Mouse (Mus musculus) stomach, embryonic 14.5 days (tissue): Measurements from ENCODE around the gene Tmem161a. TPM values are rescaled to one million over a fixed set of nuclear protein-coding genes. Genes with fewer than 3 reads are reported as not detected.

Experiments
- ATAC-seq: fragments of 200-750 bp; cut with Nextera tagmentation; 2 replicates; pipeline ENCODE4 v1.8.0; 2017; ENCODE audit warnings: low read depth, moderate TSS enrichment; ENCODE audit not compliant: insufficient number of reproducible peaks, insufficient read depth, low FRiP score
- H3K27ac ChIP-seq: fragments of 300-500 bp; sonication (generic); 2 replicates; pipeline ENCODE4 v1.5.1; 2014; ENCODE audit warnings: mild to moderate bottlenecking, low read length, moderate library complexity, mixed read lengths
- H3K27me3 ChIP-seq: fragments of 300-500 bp; sonication (generic); 2 replicates; pipeline ENCODE4 v1.6.1; 2014; ENCODE audit warnings: low read length, control low read depth, mixed read lengths; ENCODE audit not compliant: control insufficient read depth, insufficient read depth
- H3K36me3 ChIP-seq: fragments of 300-500 bp; sonication (generic); 2 replicates; pipeline ENCODE4 v1.6.1; 2014; ENCODE audit warnings: mild to moderate bottlenecking, control low read depth, low read length, moderate library complexity, mixed read lengths; ENCODE audit not compliant: control insufficient read depth, insufficient read depth
- H3K4me1 ChIP-seq: fragments of 300-500 bp; sonication (generic); 2 replicates; pipeline ENCODE4 v1.6.1; 2014; ENCODE audit warnings: low read length, control low read depth, mixed read lengths; ENCODE audit not compliant: control insufficient read depth, insufficient read depth
- H3K4me2 ChIP-seq: fragments of 300-500 bp; sonication (generic); replicated peaks from 2 replicates; pipeline ENCODE4 v1.6.1; 2014; ENCODE audit warnings: low read depth, low read length, control low read depth
- H3K4me3 ChIP-seq: fragments of 300-500 bp; sonication (generic); 2 replicates; pipeline ENCODE4 v1.5.1; 2014; ENCODE audit warnings: low read depth, low read length, control low read depth
- H3K9ac ChIP-seq: fragments of 300-500 bp; sonication (generic); replicated peaks from 2 replicates; pipeline ENCODE4 v1.6.1; 2014; ENCODE audit warnings: low read depth, mild to moderate bottlenecking, control low read depth, low read length, moderate library complexity, mixed read lengths
- H3K9me3 ChIP-seq: fragments of 300-500 bp; sonication (generic); 2 replicates; pipeline ENCODE4 v1.6.1; 2016; ENCODE audit warnings: low read depth, low read length, control low read depth; ENCODE audit not compliant: control insufficient read depth
- WGBS: fragments of 180-500 bp; shearing (Covaris S2); extraction: QIAGEN DNeasy Blood & Tissue Kit; methylation state at CpG from one replicate; pipeline ENCODE4 v1.1.7; 2014; 5-methylcytosine and 5-hydroxymethylcytosine counted together
- polyA plus RNA-seq: library from polyadenylated mRNA; unstranded; fragments of >200 nt; fragmentation: Nextera tagmentation; extraction: Ambion mirVana; gene quantifications from 2 replicates; pipeline ENCODE4 v1.2.1, GENCODE M21; 2014

Gene Tmem161a
- 45.3 and 49.4 TPM in 2 replicates for polyA plus RNA-seq

- no peaks in the 10 kb centered on the region for H3K27me3 ChIP-seq
- ATAC-seq = peak; percentile 97
- no peaks in the 10 kb centered on the region for H3K9me3 ChIP-seq
- H3K9ac ChIP-seq = peak within 1 kb of the TSS; percentile 69
- no peaks in the 10 kb centered on the region for H3K36me3 ChIP-seq
- peak within 1 kb of the TSS; percentile 33; the same call in 1 of the 2 replicates for H3K27ac ChIP-seq
- peak within 1 kb of the TSS; percentile 54 for H3K4me2 ChIP-seq
- peaks cover 7% of the 10 kb centered on the region for H3K4me1 ChIP-seq
- 3% methylated on average over 27 of the region's 27 CpGs for WGBS
- peak within 1 kb of the TSS; percentile 68 for H3K4me3 ChIP-seq
Observed at GRCm38 (mm10) chr8:70172043-70172681, at the start of gene Tmem161a. TSS of gene Tmem161a (plus strand) at chr8:70172356.

GRCm38 (mm10) chr8:70122863-70123262 lies 49.3 kb upstream of the Tmem161a start:
- H3K36me3 ChIP-seq = no peaks in the 10 kb centered on the region
- H3K27ac ChIP-seq = no peak overlapping the region
- no peaks in the 10 kb centered on the region for H3K4me1 ChIP-seq
- H3K9me3 ChIP-seq = no peaks in the 10 kb centered on the region
- peaks cover 12% of the 10 kb centered on the region for H3K27me3 ChIP-seq
- no peak for ATAC-seq
- 48% methylated on average over 2 of the region's 2 CpGs for WGBS
- no peak overlapping the region for H3K9ac ChIP-seq
- H3K4me3 ChIP-seq = no peak overlapping the region
- no peak overlapping the region for H3K4me2 ChIP-seq

- whole genome bisulfite sequencing = 63% methylated on average over 8 of the region's 8 CpGs
- no peak overlapping the region for H3K4me2 ChIP-seq
- no peaks in the 10 kb centered on the region for H3K36me3 ChIP-seq
- H3K27me3 ChIP-seq = no peaks in the 10 kb centered on the region
- no peaks in the 10 kb centered on the region for H3K9me3 ChIP-seq
- no peak overlapping the region for H3K27ac ChIP-seq
- no peak overlapping the region for H3K4me3 ChIP-seq
- H3K9ac ChIP-seq = no peak overlapping the region
- ATAC-seq = no peak
- no peaks in the 10 kb centered on the region for H3K4me1 ChIP-seq
Observed at GRCm38 (mm10) chr8:70124992-70125391, 47.2 kb upstream of the Tmem161a start.

GRCm38 (mm10) chr8:70128435-70128834 lies 43.7 kb upstream of the Tmem161a start:
- Histone ChIP-seq H3K4me2 (no peak overlapping the region), H3K4me1 (no peaks in the 10 kb centered on the region), H3K4me3 (no peak overlapping the region), H3K36me3 (peaks cover 3% of the 10 kb centered on the region; the same call in 1 of the 2 replicates), H3K27ac (no peak overlapping the region), H3K9ac (no peak overlapping the region), H3K9me3 (no peaks in the 10 kb centered on the region), H3K27me3 (no peaks in the 10 kb centered on the region)
- no peak for ATAC-seq
- 72% methylated on average over 3 of the region's 3 CpGs for WGBS

DNA sequence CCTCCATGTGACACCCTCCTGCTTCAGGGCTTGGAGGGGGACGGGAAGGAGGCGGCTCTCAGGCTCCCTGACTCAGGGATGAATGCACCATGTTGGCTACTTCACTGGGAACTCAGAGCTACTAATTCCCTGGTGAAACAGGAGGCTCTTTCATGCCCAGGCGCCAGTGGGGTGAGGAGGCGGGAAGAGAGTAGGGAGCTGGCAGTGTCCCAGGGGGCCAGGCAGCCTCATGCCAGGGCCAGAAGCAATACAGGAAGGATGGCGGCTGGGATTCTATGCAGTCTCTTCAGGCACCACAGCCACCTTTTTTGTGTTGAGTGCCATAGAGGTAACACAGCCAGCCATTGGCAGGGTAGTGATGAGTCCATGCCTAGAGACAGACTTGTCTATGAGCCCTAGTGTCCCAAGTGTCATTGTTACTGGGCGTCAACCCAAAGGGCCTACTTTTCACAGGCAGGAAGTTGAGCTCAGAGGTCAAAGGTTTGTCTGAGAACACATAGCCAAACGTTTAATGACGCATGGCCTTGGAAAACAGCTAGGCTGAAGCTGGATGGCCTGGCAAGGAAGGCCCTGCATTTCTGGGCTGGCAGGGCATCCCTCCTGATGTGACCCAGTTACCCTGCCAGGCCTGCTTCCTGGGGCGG lies 42.7 kb upstream of the Tmem161a start:
- no peak overlapping the region for H3K4me2 ChIP-seq
- H3K9me3 ChIP-seq = no peaks in the 10 kb centered on the region
- ATAC-seq = no peak
- peaks cover 12% of the 10 kb centered on the region for H3K36me3 ChIP-seq
- WGBS = 67% methylated on average over 9 of the region's 9 CpGs
- no peak overlapping the region for H3K4me3 ChIP-seq
- no peaks in the 10 kb centered on the region for H3K27me3 ChIP-seq
- no peak overlapping the region; the same call in 1 of the 2 replicates for H3K27ac ChIP-seq
- no peaks in the 10 kb centered on the region for H3K4me1 ChIP-seq
- no peak overlapping the region for H3K9ac ChIP-seq

DNA sequence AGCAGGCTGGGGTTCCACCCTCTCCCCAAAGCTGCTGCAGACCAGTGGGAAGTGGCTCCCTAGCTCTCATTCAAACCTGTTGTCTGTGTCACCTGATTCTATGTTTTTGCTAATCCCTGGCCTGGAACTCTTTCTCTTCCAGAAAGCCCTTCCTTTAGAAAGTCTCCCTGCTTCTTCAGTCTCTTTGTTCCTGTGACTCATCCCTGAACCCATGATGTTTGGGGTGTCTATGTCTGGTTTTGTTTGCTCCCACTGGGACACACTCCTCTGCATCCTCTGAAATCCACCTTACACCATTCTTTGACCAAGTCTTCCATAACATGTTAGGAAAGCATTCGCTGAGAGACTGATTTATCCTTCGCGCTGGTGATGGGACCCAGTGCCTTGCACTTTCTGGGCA lies 42.1 kb upstream of the Tmem161a start:
- 83% methylated on average over 3 of the region's 3 CpGs for WGBS

DNA sequence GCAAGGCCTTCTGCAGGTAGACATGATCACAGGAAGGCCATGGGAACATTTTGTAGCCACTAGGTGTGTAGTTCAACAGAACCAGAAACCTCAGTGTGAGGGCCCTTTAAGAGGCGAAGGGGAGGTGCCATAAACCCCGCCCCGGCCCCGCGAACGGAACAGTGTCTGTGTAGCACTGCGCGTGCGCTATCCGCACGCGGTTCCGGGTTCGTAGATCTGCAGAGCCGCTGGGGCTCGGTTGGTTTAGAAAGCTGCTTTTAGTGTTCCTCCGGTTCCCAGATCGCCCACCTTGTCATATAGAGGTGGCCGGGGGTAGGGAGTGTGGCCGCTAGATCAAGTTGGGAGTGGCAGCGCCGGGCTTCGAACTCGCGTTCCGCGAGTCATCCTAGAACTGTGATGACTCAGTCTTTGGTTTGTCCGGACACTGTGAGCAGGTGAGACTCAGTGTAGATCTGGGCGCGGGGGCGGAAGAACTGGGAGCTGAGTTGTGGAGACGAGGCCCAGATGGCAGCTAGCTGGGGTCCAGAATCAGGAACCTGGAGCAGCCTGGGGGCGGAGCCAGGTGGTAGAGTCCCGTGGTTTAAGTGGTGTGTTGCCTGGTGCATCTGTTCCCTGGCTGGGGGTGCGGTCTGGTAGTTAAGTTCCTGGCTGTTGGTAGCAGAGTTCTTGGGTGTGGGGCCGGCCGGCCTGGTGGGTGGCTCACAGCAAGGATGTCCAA lies 40.8 kb upstream of the Tmem161a start, which contains the start of gene Nr2c2ap:
TSS of gene Nr2c2ap (plus strand) at position 168 of the 718 bp plus-strand sequence.
- Histone ChIP-seq H3K27me3 (no peaks in the 10 kb centered on the region), H3K4me3 (peak within 1 kb of the TSS; percentile 72), H3K9ac (peak within 1 kb of the TSS; percentile 56), H3K9me3 (no peaks in the 10 kb centered on the region), H3K4me1 (no peaks in the 10 kb centered on the region), H3K4me2 (peak within 1 kb of the TSS; percentile 80), H3K27ac (0 out of 2 replicates have a peak within 1 kb of the TSS, but pooled peaks have one; percentile 27), H3K36me3 (peaks cover 30% of the 10 kb centered on the region)
- ATAC-seq = peak; percentile 85
- WGBS = 2% methylated on average over 37 of the region's 37 CpGs

More for the DNA sequence above, 42.1 kb upstream of the Tmem161a start:
- ATAC-seq = no peak
- Histone ChIP-seq H3K4me3 (no peak overlapping the region), H3K27me3 (no peaks in the 10 kb centered on the region), H3K9me3 (no peaks in the 10 kb centered on the region), H3K36me3 (peaks cover 18% of the 10 kb centered on the region), H3K4me2 (no peak overlapping the region), H3K9ac (no peak overlapping the region), H3K27ac (no peak overlapping the region), H3K4me1 (no peaks in the 10 kb centered on the region)

GRCm38 (mm10) chr8:70134086-70134485 lies 38.1 kb upstream of the Tmem161a start:
- no peak overlapping the region for H3K4me2 ChIP-seq
- WGBS = 95% methylated on average over 5 of the region's 5 CpGs
- H3K27me3 ChIP-seq = no peaks in the 10 kb centered on the region
- no peaks in the 10 kb centered on the region for H3K9me3 ChIP-seq
- H3K36me3 ChIP-seq = peaks cover 31% of the 10 kb centered on the region
- H3K4me1 ChIP-seq = peaks cover 8% of the 10 kb centered on the region
- no peak overlapping the region for H3K9ac ChIP-seq
- no peak for ATAC-seq
- no peak overlapping the region for H3K27ac ChIP-seq
- H3K4me3 ChIP-seq = no peak overlapping the region
